Mouse (Mus musculus): ENCODE data around the gene Cfp. TPM values are rescaled to one million over a fixed set of nuclear protein-coding genes. Genes with fewer than 3 reads are reported as not detected.

The Cfp gene
- polyA plus RNA-seq (2015; fragmentation: Nextera tagmentation; extraction: Ambion mirVana), result 5.0 and 5.4 TPM in 2 replicates

DNA sequence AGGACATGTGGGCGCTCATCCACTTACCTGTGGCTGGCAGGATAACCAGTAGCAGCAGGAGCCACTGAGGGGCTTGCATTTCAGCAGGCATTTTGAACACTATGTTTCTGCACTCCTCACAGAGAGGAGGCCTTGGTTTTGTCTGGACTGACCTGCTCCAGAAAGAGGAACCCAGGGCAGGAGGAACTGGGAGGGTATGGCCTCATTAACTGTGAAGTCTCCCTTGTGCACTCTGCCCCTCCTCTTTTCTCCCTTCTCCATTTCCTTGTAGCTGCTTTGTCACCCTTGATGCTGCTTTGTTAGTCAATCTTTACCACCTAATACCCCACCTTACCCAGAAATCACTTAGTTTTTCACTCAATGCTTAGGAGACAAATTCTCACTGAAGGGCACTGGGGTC, at the start of gene Cfp:
TSS of gene Cfp (minus strand) at position 192 of the 400 bp plus-strand sequence.
- no peak for ATAC-seq (replicated peaks; ENCODE audit: low FRiP score, low read depth)
- Histone ChIP-seq H3K27ac (no peak within 1 kb of the TSS), H3K4me2 (ENCODE audit: low read length) (no peak within 1 kb of the TSS), H3K4me1 (replicated peaks; ENCODE audit: insufficient read depth, low read length) (no peaks in the 10 kb centered on the region), H3K9me3 (replicated peaks; ENCODE audit: low read length) (no peaks in the 10 kb centered on the region), H3K27me3 (ENCODE audit: insufficient read depth, low read length) (no peaks in the 10 kb centered on the region), H3K9ac (ENCODE audit: low read depth, low read length) (no peak within 1 kb of the TSS), H3K36me3 (ENCODE audit: insufficient read depth, low read length) (no peaks in the 10 kb centered on the region), H3K4me3 (replicated peaks; ENCODE audit: low read depth, low read length) (no peak within 1 kb of the TSS)
- TF ChIP-seq CTCF (IDR thresholded peaks at IDR 0.05; ENCODE audit: low read depth), result no peak
- WGBS, result 76% methylated on average over 1 of the region's 1 CpGs
- DNase-seq (ENCODE audit: low spot score), result no peak

DNA sequence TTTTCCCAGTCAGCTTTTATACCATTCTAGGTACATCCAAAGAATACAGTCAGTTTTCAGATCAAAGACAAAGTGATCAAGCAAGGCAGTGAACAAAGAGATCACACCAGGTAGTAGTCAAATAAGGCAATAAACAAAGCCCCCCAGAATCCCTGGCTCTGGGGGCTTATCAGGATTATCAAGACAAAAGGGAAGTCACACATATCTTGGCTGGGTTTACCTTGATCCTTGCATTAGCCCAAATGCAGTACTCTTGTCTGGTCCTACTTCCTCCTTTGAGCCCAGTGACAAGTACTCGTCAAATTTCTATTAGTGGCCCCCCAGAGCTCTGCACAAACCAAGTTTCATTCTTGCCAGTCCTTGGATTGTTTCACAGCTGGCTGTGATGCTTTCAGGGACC, 49.5 kb upstream of the Cfp start:
- no peak for ATAC-seq (replicated peaks; ENCODE audit: low FRiP score, low read depth)
- Histone ChIP-seq H3K9ac (ENCODE audit: low read depth, low read length) (no peak overlapping the region), H3K36me3 (ENCODE audit: insufficient read depth, low read length) (no peaks in the 10 kb centered on the region), H3K27me3 (ENCODE audit: insufficient read depth, low read length) (no peaks in the 10 kb centered on the region), H3K4me1 (replicated peaks; ENCODE audit: insufficient read depth, low read length) (no peaks in the 10 kb centered on the region), H3K4me3 (replicated peaks; ENCODE audit: low read depth, low read length) (no peak overlapping the region), H3K9me3 (replicated peaks; ENCODE audit: low read length) (no peaks in the 10 kb centered on the region), H3K4me2 (ENCODE audit: low read length) (no peak overlapping the region), H3K27ac (no peak overlapping the region)
- WGBS, result 81% methylated on average over 1 of the region's 1 CpGs
- no peak for TF ChIP-seq CTCF (IDR thresholded peaks at IDR 0.05; ENCODE audit: low read depth)
- no peak for DNase-seq (ENCODE audit: low spot score)

GRCm38 (mm10) chrX:20961477-20962378, 30.4 kb upstream of the Cfp start, which contains the start of gene Uxt:
Gene Uxt, minus strand, starts transcription at chrX:20962017.
- H3K9me3 ChIP-seq (replicated peaks; ENCODE audit: low read length), result no peaks in the 10 kb centered on the region
- H3K9ac ChIP-seq (ENCODE audit: low read depth, low read length), result peak within 1 kb of the TSS; percentile 56
- 0 out of 2 replicates have a peak, but pooled peaks cover 3% of the 10 kb centered on the region for H3K36me3 ChIP-seq (ENCODE audit: insufficient read depth, low read length)
- H3K4me2 ChIP-seq (ENCODE audit: low read length), result peak within 1 kb of the TSS; percentile 46
- H3K4me1 ChIP-seq (replicated peaks; ENCODE audit: insufficient read depth, low read length), result no peaks in the 10 kb centered on the region
- peak; percentile 34; the same call in 1 of the 2 replicates for TF ChIP-seq CTCF (IDR thresholded peaks at IDR 0.05; ENCODE audit: low read depth)
- peak within 1 kb of the TSS; percentile 46 for H3K4me3 ChIP-seq (replicated peaks; ENCODE audit: low read depth, low read length)
- peak within 1 kb of the TSS; percentile 83 for H3K27ac ChIP-seq
- ATAC-seq (replicated peaks; ENCODE audit: low FRiP score, low read depth), result peak; percentile 98
- DNase-seq (ENCODE audit: low spot score), result peak; percentile 94
- no peaks in the 10 kb centered on the region for H3K27me3 ChIP-seq (ENCODE audit: insufficient read depth, low read length)
- WGBS, result 29% methylated on average over 57 of the region's 57 CpGs

- Histone ChIP-seq H3K27me3 (ENCODE audit: insufficient read depth, low read length) (no peaks in the 10 kb centered on the region), H3K9ac (ENCODE audit: low read depth, low read length) (peak within 1 kb of the TSS; percentile 61), H3K27ac (peak within 1 kb of the TSS; percentile 60; the same call in 1 of the 2 replicates), H3K4me3 (replicated peaks; ENCODE audit: low read depth, low read length) (peak within 1 kb of the TSS; percentile 71), H3K4me2 (ENCODE audit: low read length) (peak within 1 kb of the TSS; percentile 52), H3K9me3 (replicated peaks; ENCODE audit: low read length) (no peaks in the 10 kb centered on the region), H3K36me3 (ENCODE audit: insufficient read depth, low read length) (no peaks in the 10 kb centered on the region), H3K4me1 (replicated peaks; ENCODE audit: insufficient read depth, low read length) (no peaks in the 10 kb centered on the region)
- peak; percentile 98 for ATAC-seq (replicated peaks; ENCODE audit: low FRiP score, low read depth)
- 32% methylated on average over 24 of the region's 30 CpGs for WGBS
- DNase-seq (ENCODE audit: low spot score), result peak; percentile 96
- no peak for TF ChIP-seq CTCF (IDR thresholded peaks at IDR 0.05; ENCODE audit: low read depth)
Observed at GRCm38 (mm10) chrX:20950191-20950880, 19.0 kb upstream of the Cfp start, which contains the start of gene Elk1. Gene Elk1, minus strand, starts transcription at chrX:20950608.

DNA sequence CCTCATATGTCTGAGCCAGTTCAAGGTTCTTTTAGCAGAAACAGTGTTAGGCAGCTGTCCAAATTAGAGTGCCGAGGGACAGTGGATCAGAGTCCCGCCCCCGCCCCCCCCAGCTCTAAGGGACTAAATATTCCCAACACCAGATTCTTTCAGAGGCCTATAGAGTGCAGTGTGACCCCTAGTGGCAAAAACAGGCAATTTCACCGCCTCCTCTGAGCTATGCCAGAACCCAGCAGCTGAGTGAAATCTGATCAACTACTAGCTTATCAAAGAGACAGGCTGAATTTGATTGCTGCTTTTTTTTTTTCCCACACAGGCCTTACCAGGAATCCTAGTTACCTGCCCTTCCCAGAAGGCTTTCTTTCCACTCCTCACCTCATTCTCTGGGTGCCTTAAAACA, 14.7 kb upstream of the Cfp start:
- H3K4me1 ChIP-seq (replicated peaks; ENCODE audit: insufficient read depth, low read length), result no peaks in the 10 kb centered on the region
- ATAC-seq (replicated peaks; ENCODE audit: low FRiP score, low read depth), result no peak
- no peak overlapping the region for H3K27ac ChIP-seq
- peak; percentile 67 for TF ChIP-seq CTCF (IDR thresholded peaks at IDR 0.05; ENCODE audit: low read depth)
- WGBS, result 14% methylated on average over 4 of the region's 4 CpGs
- H3K27me3 ChIP-seq (ENCODE audit: insufficient read depth, low read length), result no peaks in the 10 kb centered on the region
- no peak overlapping the region for H3K4me2 ChIP-seq (ENCODE audit: low read length)
- peak; percentile 46 for DNase-seq (ENCODE audit: low spot score)
- no peak overlapping the region for H3K4me3 ChIP-seq (replicated peaks; ENCODE audit: low read depth, low read length)
- H3K9ac ChIP-seq (ENCODE audit: low read depth, low read length), result no peak overlapping the region
- no peaks in the 10 kb centered on the region for H3K9me3 ChIP-seq (replicated peaks; ENCODE audit: low read length)
- no peaks in the 10 kb centered on the region for H3K36me3 ChIP-seq (ENCODE audit: insufficient read depth, low read length)

- Histone ChIP-seq H3K27me3 (ENCODE audit: insufficient read depth, low read length) (no peaks in the 10 kb centered on the region), H3K36me3 (ENCODE audit: insufficient read depth, low read length) (0 out of 2 replicates have a peak, but pooled peaks cover 3% of the 10 kb centered on the region), H3K27ac (no peak overlapping the region), H3K9ac (ENCODE audit: low read depth, low read length) (no peak overlapping the region), H3K4me2 (ENCODE audit: low read length) (no peak overlapping the region), H3K9me3 (replicated peaks; ENCODE audit: low read length) (no peaks in the 10 kb centered on the region), H3K4me3 (replicated peaks; ENCODE audit: low read depth, low read length) (no peak overlapping the region), H3K4me1 (replicated peaks; ENCODE audit: insufficient read depth, low read length) (no peaks in the 10 kb centered on the region)
- TF ChIP-seq CTCF (IDR thresholded peaks at IDR 0.05; ENCODE audit: low read depth), result no peak
- ATAC-seq (replicated peaks; ENCODE audit: low FRiP score, low read depth) (no peak), DNase-seq (ENCODE audit: low spot score) (no peak)
- 65% methylated on average over 1 of the region's 1 CpGs for WGBS
Observed at GRCm38 (mm10) chrX:20931963-20932362, 608 bp upstream of the Cfp start.
